Mouse (Mus musculus) kidney, adult 2 months (tissue): ENCODE measurements around the gene Slc2a3.

Experiments
- CTCF ChIP-seq: fragments of 200-500 bp; conservative IDR thresholded peaks from 2 replicates; pipeline ENCODE4 v1.5.1; 2011; ENCODE audit warnings: low read depth, mild to moderate bottlenecking, control low read depth, low read length, moderate library complexity, mixed read lengths; ENCODE audit not compliant: insufficient read depth, insufficient read length
- POLR2A ChIP-seq: fragments of 200-500 bp; IDR thresholded peaks from one replicate; pipeline ENCODE4 v1.6.1; 2011; ENCODE audit warnings: low read depth, low read length, control low read depth

DNA sequence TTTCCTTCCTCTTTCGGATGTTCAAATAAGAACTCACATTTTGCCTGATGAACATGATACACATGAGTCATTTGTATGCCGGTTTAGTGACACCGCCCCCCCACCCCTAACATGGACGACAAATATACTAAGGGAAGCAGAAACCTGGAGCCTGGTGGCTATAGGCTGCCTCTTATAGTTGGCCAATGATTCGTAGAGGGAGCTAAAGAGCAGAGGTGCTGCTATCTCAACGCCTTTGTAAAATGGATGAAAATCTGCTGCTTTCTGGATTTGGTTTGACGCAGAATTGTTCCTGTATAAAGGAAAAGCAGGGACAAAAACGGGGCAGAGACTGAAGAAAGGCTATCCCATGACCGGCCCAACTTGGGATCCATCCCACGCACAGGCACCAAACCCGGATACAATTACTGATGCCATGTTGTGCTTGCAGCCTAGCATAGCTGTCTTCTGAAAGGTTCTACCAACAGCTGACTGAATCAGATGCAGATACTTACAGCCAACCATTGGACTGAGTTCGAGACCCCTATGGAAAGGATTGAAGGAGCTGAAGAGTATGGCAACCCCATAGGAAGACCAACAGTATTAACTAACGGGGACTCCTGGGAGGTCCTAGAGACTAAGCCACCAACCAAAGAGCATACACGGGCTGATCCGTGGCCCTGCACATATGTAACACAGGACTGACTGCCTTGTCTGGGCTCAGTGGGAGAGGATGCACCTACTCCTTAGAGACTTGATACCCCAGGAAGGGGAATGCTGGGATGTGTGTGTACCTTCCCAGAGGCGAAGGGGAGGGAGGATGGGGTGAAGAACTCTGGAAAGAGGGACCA, 10.5 kb upstream of the Slc2a3 start:
- TF ChIP-seq POLR2A: no peak
- TF ChIP-seq CTCF: no peak
